Mouse (Mus musculus): ENCODE data around the gene Abcc4.

DNA sequence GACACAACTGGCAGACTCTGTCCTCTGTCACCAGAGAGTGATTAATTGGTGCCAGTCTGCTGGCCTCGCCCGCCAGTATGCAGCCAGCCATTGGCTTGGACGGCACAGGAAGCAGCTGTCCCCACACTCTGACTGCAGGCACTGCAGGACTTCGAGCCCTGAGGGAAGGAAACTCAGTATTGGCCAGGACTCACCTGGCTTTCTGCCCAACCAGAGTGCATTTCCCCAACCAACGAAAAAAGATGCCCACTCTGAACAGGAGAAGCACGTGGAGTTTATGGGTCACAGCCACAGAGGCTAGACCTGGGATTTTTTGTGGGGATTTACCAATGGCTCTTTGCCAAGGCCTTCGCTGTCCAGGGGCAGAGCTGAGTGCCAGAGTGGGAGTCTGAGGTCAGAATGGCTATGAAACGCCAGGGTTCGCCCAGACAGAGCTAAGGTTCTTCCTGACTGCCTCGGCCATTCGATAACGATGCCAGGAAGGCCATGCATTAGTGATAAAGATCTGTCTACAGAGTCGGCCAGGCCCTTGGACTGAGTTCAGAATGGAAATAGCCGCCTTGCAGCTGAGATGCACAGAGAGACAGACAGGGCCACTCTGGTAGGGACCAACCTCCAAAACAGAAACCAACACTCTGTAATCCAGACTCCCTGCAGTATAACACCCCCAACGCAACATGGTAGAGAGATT lies 70.4 kb downstream of the Abcc4 start:
- no peak for TF ChIP-seq CTCF (IDR thresholded peaks at IDR 0.05; ENCODE audit: low read depth)
- TF ChIP-seq EP300 (IDR thresholded peaks at IDR 0.05; ENCODE audit: low read depth): no peak

Data from liver, postnatal 0 days (tissue).